Mouse (Mus musculus): ENCODE measurements around the gene Zfp658.
A peak's percentile ranks its signal among the peaks of the same experiment; 100 is the strongest.

Gene Zfp658

GRCm38 (mm10) chr7:43562006-43562633 lies at the start of gene Zfp658:
Gene Zfp658 (plus strand): TSS chr7:43562256.
- DNase-seq (ENCODE audit: low spot score): peak; percentile 94

GRCm38 (mm10) chr7:43512519-43512918 lies 49.5 kb upstream of the Zfp658 start:
- no peak for DNase-seq (ENCODE audit: low spot score)

- no peak for DNase-seq (ENCODE audit: low spot score)
Observed at GRCm38 (mm10) chr7:43515076-43515475, 47.0 kb upstream of the Zfp658 start.

DNA sequence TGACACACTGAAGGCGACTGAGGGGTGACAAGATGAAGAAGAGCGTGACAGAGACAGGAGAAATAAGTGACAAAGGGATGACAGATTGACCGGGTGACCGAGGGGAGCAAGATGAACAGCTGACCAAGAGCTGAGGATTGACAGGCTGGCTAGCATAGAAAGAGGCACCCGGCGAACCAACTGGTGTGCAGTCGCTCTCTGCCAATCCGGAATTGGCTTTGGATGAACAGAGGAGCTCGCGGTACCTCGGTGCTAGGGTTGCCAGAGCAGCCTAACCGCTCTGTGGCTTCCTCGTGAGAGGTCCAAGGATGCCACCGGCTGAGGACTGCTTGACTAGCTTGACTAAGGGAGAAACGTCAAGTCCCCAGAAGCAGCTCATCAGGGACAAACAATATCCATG lies 43.7 kb upstream of the Zfp658 start:
- no peak for DNase-seq (ENCODE audit: low spot score)

GRCm38 (mm10) chr7:43522776-43523175 lies 39.3 kb upstream of the Zfp658 start:
- no peak for DNase-seq (ENCODE audit: low spot score)

GRCm38 (mm10) chr7:43525313-43525712 lies 36.7 kb upstream of the Zfp658 start:
- DNase-seq (ENCODE audit: low spot score): no peak

- no peak for DNase-seq (ENCODE audit: low spot score)
Observed at GRCm38 (mm10) chr7:43530216-43530785, 31.8 kb upstream of the Zfp658 start.

GRCm38 (mm10) chr7:43532936-43533505 lies 29.0 kb upstream of the Zfp658 start:
- no peak for DNase-seq (ENCODE audit: low spot score)

DNA sequence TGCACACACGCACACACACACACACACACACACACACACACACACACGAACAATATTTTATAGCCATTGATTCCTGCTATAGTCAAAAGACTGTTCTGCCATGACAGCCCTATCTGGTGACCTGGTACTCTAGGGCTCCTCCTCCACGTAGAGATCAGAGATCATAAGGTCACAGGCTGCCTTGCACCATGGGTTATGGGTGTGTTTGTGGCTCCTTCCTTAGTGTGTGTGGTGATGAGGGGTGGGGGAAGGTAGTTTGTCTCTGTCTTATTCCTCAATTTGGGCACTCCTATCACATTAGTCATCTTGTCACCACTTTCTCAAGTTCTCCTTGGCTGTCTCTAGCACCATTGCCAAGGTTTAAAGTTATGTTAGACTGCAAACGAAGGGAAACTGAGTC lies 23.5 kb upstream of the Zfp658 start:
- no peak for DNase-seq (ENCODE audit: low spot score)

GRCm38 (mm10) chr7:43544225-43544977 lies 17.7 kb upstream of the Zfp658 start, which contains the start of gene Cd33:
Gene Cd33 (minus strand): TSS chr7:43544428.
- DNase-seq (ENCODE audit: low spot score): no peak

DNA sequence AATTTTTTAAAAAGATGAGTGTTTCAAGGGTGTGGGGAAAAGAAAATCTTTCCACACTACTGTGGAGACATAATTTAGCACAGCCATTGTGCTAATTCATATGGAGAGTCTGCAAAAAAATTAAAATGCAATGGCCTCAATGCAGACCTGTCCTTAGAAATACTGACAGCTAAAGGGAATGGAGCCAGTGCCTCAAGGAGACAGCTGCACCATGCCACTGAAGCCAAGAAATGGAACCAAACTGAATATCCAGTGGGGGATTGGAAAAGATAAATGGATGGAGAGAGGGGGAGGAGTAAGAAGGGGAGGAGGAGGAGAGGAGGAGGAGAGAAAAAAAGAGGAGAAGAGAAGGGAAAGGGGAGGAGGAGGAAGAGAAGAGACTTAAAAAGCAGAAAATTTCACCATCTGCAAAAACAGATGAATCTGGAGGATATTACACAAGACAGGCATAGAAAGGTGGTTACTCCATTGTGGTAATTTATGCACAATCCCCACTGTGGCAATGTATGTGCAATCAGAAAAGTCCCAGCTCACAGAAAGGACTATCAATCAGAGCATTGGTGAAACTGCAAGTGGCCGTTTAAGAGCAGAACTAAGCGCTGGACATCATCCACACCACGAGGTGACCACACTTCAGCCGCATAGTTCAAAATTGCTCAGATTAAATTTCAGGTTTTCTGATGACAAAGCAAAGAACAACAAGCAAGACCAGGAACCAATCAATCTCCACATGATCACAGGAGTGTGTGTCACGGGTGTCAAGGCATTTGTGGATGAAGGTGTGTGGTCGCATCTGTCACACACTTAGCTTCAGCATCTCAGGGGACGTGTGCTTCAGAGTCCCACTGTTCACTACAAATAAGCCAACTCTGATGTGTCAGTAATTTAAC lies 16.2 kb upstream of the Zfp658 start:
- DNase-seq (ENCODE audit: low spot score): no peak

- no peak for DNase-seq (ENCODE audit: low spot score)
Observed at GRCm38 (mm10) chr7:43547666-43548065, 14.4 kb upstream of the Zfp658 start.

DNA sequence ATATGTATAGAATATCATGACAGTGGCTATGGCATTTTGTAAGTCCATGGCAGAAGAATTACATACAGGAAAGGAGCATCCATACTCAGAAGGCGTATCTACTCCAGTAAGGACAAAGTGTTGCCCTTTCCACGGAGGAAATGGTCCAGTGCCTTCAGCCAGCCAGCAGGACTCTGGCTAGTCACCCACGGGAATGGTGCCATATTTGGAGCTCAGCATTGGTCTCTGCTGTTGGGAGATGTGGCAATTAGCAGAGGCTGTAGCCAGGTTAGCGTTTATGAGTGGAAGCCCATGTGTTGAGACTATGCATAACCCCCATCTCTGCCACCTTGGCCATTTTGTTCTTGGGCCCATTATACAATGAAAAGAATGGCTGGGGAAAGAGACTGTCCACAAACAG lies 13.8 kb upstream of the Zfp658 start:
- no peak for DNase-seq (ENCODE audit: low spot score)

- no peak for DNase-seq (ENCODE audit: low spot score)
Observed at GRCm38 (mm10) chr7:43553153-43553552, 8.9 kb upstream of the Zfp658 start.

GRCm38 (mm10) chr7:43554550-43554949 lies 7.5 kb upstream of the Zfp658 start:
- DNase-seq (ENCODE audit: low spot score): no peak

- DNase-seq (ENCODE audit: low spot score): no peak
Observed at GRCm38 (mm10) chr7:43555351-43555750, 6.7 kb upstream of the Zfp658 start.

DNA sequence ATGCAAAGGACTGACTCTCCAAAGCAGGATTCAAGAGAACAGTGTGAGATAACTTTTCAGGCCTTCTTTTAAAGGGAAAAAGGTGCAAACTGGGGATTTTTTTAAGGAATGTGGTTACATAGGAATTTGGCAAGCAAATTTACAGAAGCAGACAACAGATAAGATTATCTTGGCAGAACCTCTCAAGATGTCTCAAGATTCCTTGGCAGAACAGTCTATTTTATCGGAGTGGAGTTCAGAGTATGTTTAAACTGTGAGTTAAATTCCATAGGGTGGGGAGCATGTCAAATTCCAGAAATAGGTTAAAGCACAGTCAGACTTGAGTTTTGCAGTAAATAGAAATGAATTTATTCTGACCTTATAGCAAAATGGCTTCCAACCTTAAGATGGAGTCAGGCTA lies 5.2 kb upstream of the Zfp658 start:
- DNase-seq (ENCODE audit: low spot score): no peak

DNA sequence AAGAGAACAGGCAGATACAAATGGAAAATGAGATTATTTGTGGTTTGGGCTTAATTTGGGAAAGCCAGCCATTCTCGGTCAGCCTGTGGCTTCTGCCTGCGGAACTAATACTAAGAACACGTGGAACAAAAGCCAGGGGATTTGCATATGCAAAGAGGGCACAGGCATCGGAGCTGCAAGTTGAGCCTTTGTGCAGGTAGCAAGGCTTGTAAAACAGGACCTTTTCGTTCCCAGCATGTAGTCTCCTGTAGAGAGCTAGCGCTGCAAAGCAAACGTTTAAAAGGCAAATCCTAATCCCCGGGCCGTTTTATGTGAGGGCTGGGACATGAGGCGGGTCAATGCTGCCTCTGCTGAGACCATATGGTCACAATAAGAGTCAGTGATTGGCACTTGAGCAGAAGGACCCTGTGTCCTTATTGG lies 605 bp downstream of the Zfp658 start:
- DNase-seq (ENCODE audit: low spot score): peak; percentile 37

- no peak for DNase-seq (ENCODE audit: low spot score)
Observed at GRCm38 (mm10) chr7:43563300-43563699, 1.2 kb downstream of the Zfp658 start.

- DNase-seq (ENCODE audit: low spot score): no peak
Observed at GRCm38 (mm10) chr7:43571216-43571615, 9.2 kb downstream of the Zfp658 start.

DNA sequence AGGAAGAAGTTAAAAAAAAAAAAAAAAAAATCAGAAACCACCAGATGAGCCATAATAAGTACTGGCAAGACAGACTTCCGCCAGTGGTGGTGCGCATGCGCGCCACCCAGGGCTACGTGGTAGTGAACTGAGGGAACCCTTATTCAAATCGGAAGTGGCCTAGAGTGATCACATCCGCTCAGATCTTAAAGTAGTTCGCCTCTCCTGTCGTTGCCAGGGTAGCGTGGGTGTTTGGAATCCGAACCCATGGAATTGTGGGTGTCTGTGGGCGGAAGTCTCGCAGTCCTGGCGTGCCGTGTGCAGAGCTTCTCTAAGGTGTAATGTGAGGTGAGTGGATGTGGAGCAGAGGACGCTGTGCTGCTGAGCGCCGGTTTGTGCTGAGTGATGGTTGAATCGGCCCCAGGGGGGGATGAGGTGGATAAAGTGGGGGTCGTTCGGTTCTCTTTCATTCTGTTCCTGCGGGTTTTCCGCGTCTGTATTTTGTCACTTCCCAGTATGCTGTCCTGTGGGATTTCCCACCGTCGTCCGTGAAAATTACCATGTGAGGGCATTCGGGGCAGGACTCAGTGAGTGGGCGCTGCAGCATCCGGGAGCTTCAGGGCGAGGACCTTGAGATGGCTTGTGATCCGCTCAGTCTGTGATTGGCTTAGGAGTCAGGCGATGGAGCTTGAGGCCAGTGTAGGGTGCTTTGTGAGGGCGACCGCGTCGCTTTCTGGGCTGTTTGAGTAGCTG lies 17.6 kb downstream of the Zfp658 start, which contains the start of gene Zfp719:
Gene Zfp719 (plus strand): TSS at position 171 of the 732 bp plus-strand sequence.
- peak; percentile 95 for DNase-seq (ENCODE audit: low spot score)
